Mouse (Mus musculus): ENCODE measurements around the gene Slc12a7. TPM values are rescaled to one million over a fixed set of nuclear protein-coding genes. Genes with fewer than 3 reads are reported as not detected.
A peak's percentile ranks its signal among the peaks of the same experiment; 100 is the strongest.
"Not testable (repeated sequence)": the region's sequence is repeated elsewhere in the genome, so short reads cannot be mapped to it uniquely, and the experiment has no call there.

Gene Slc12a7
- polyA plus RNA-seq, 1 experiment from 2014 or later = 7.5 TPM

DNA sequence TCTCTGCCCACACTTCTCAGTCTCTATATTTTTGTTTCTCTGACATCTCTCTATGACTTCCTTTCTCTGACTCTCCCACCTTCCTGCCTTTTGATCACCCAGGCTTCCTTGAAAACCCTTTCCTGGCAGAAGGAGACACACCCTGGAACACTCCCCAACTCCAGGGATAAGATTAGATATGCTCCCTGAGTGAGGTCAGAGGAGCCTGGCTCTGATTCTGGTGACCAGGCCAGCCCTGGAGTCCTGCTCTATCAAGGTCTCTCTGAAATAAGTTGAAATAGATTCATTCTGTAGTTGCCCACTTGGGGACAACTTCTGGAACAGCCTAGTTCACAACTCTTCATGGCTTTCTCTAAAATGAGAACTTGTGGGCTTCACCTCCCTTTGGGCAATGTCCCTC is 4.3 kb upstream of the Slc12a7 start:
- Histone ChIP-seq H3K9ac (ENCODE audit: low read depth, low read length) (no peak overlapping the region), H3K36me3 (ENCODE audit: control insufficient read depth, insufficient read depth, low read length) (no peaks in the 10 kb centered on the region), H3K9me3 (replicated peaks; ENCODE audit: control insufficient read depth, low read length, poor library complexity, severe bottlenecking) (no peaks in the 10 kb centered on the region), H3K27ac (ENCODE audit: low read length) (no peak overlapping the region), H3K4me3 (ENCODE audit: low read depth, low read length) (no peak overlapping the region), H3K27me3 (ENCODE audit: control insufficient read depth, insufficient read depth, low read depth, low read length) (peaks cover 5% of the 10 kb centered on the region; the same call in 1 of the 2 replicates), H3K4me1 (ENCODE audit: control insufficient read depth, insufficient read depth, low read length) (peaks cover 3% of the 10 kb centered on the region; the same call in 1 of the 2 replicates), H3K4me2 (ENCODE audit: low read length) (no peak overlapping the region)
- ATAC-seq = no peak

GRCm38 (mm10) chr13:73730913-73731312 is 2.0 kb upstream of the Slc12a7 start:
- no peak overlapping the region for H3K4me3 ChIP-seq (ENCODE audit: low read depth, low read length)
- no peaks in the 10 kb centered on the region for H3K36me3 ChIP-seq (ENCODE audit: control insufficient read depth, insufficient read depth, low read length)
- no peaks in the 10 kb centered on the region for H3K9me3 ChIP-seq (replicated peaks; ENCODE audit: control insufficient read depth, low read length, poor library complexity, severe bottlenecking)
- no peak overlapping the region for H3K4me2 ChIP-seq (ENCODE audit: low read length)
- H3K27me3 ChIP-seq (ENCODE audit: control insufficient read depth, insufficient read depth, low read depth, low read length) = peaks cover 5% of the 10 kb centered on the region; the same call in 1 of the 2 replicates
- no peak for ATAC-seq
- WGBS = 86% methylated on average over 1 of the region's 1 CpGs
- H3K9ac ChIP-seq (ENCODE audit: low read depth, low read length) = no peak overlapping the region
- peaks cover 3% of the 10 kb centered on the region; the same call in 1 of the 2 replicates for H3K4me1 ChIP-seq (ENCODE audit: control insufficient read depth, insufficient read depth, low read length)
- H3K27ac ChIP-seq (ENCODE audit: low read length) = no peak overlapping the region

- no peak overlapping the region for H3K27ac ChIP-seq (ENCODE audit: low read length)
- peaks cover 5% of the 10 kb centered on the region; the same call in 1 of the 2 replicates for H3K27me3 ChIP-seq (ENCODE audit: control insufficient read depth, insufficient read depth, low read depth, low read length)
- ATAC-seq = peak; percentile 47; the same call in 1 of the 2 replicates
- H3K36me3 ChIP-seq (ENCODE audit: control insufficient read depth, insufficient read depth, low read length) = no peaks in the 10 kb centered on the region
- peak overlapping the region; percentile 70 for H3K4me2 ChIP-seq (ENCODE audit: low read length)
- WGBS = 76% methylated on average over 7 of the region's 7 CpGs
- H3K4me3 ChIP-seq (ENCODE audit: low read depth, low read length) = no peak overlapping the region; the same call in 1 of the 2 replicates
- H3K9ac ChIP-seq (ENCODE audit: low read depth, low read length) = peak overlapping the region; percentile 42; the same call in 1 of the 2 replicates
- H3K4me1 ChIP-seq (ENCODE audit: control insufficient read depth, insufficient read depth, low read length) = peaks cover 3% of the 10 kb centered on the region; the same call in 1 of the 2 replicates
- no peaks in the 10 kb centered on the region for H3K9me3 ChIP-seq (replicated peaks; ENCODE audit: control insufficient read depth, low read length, poor library complexity, severe bottlenecking)
Observed at GRCm38 (mm10) chr13:73732235-73732634, 659 bp upstream of the Slc12a7 start.

DNA sequence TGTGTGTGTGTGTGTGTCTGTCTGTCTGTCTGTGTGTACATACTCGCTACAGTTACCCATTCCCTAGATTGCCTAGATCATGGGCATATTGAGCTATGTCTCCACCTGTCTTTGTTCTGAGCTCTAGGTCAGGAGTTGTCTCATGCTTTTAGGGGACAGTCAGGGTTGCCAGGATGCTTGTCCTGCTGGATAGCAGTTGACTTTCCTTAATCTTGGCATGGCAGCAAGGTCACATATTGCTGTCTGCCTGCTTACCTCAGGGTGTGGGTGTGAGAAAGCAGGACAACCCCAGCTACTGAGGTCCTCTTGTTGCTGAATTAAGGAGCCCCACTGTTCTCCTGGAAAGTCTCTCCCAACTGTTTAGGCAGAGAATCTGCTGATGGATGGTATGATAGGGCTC is 1.5 kb downstream of the Slc12a7 start:
- Histone ChIP-seq H3K4me1 (ENCODE audit: control insufficient read depth, insufficient read depth, low read length) (peaks cover 3% of the 10 kb centered on the region; the same call in 1 of the 2 replicates), H3K9ac (ENCODE audit: low read depth, low read length) (no peak overlapping the region), H3K4me2 (ENCODE audit: low read length) (no peak overlapping the region), H3K27me3 (ENCODE audit: control insufficient read depth, insufficient read depth, low read depth, low read length) (peaks cover 5% of the 10 kb centered on the region; the same call in 1 of the 2 replicates), H3K27ac (ENCODE audit: low read length) (no peak overlapping the region), H3K9me3 (replicated peaks; ENCODE audit: control insufficient read depth, low read length, poor library complexity, severe bottlenecking) (no peaks in the 10 kb centered on the region), H3K36me3 (ENCODE audit: control insufficient read depth, insufficient read depth, low read length) (no peaks in the 10 kb centered on the region), H3K4me3 (ENCODE audit: low read depth, low read length) (no peak overlapping the region)
- no peak for ATAC-seq
- WGBS = 92% methylated on average over 1 of the region's 1 CpGs

GRCm38 (mm10) chr13:73735270-73735669 is 2.4 kb downstream of the Slc12a7 start:
- no peak overlapping the region for H3K9ac ChIP-seq (ENCODE audit: low read depth, low read length)
- H3K9me3 ChIP-seq (replicated peaks; ENCODE audit: control insufficient read depth, low read length, poor library complexity, severe bottlenecking) = no peaks in the 10 kb centered on the region
- no peak overlapping the region for H3K4me3 ChIP-seq (ENCODE audit: low read depth, low read length)
- ATAC-seq = no peak
- WGBS = 86% methylated on average over 8 of the region's 8 CpGs
- H3K27me3 ChIP-seq (ENCODE audit: control insufficient read depth, insufficient read depth, low read depth, low read length) = peaks cover 5% of the 10 kb centered on the region; the same call in 1 of the 2 replicates
- H3K27ac ChIP-seq (ENCODE audit: low read length) = no peak overlapping the region
- H3K4me2 ChIP-seq (ENCODE audit: low read length) = no peak overlapping the region
- no peaks in the 10 kb centered on the region for H3K36me3 ChIP-seq (ENCODE audit: control insufficient read depth, insufficient read depth, low read length)
- H3K4me1 ChIP-seq (ENCODE audit: control insufficient read depth, insufficient read depth, low read length) = peaks cover 3% of the 10 kb centered on the region; the same call in 1 of the 2 replicates

GRCm38 (mm10) chr13:73735928-73736327 is 3.0 kb downstream of the Slc12a7 start:
- H3K4me3 ChIP-seq (ENCODE audit: low read depth, low read length) = no peak overlapping the region
- H3K4me2 ChIP-seq (ENCODE audit: low read length) = no peak overlapping the region
- H3K27ac ChIP-seq (ENCODE audit: low read length) = no peak overlapping the region
- WGBS = 76% methylated on average over 2 of the region's 2 CpGs
- no peak for ATAC-seq
- no peaks in the 10 kb centered on the region for H3K36me3 ChIP-seq (ENCODE audit: control insufficient read depth, insufficient read depth, low read length)
- peaks cover 3% of the 10 kb centered on the region; the same call in 1 of the 2 replicates for H3K4me1 ChIP-seq (ENCODE audit: control insufficient read depth, insufficient read depth, low read length)
- no peaks in the 10 kb centered on the region for H3K9me3 ChIP-seq (replicated peaks; ENCODE audit: control insufficient read depth, low read length, poor library complexity, severe bottlenecking)
- H3K9ac ChIP-seq (ENCODE audit: low read depth, low read length) = no peak overlapping the region
- H3K27me3 ChIP-seq (ENCODE audit: control insufficient read depth, insufficient read depth, low read depth, low read length) = peaks cover 5% of the 10 kb centered on the region; the same call in 1 of the 2 replicates

GRCm38 (mm10) chr13:73736943-73737342 is 4.0 kb downstream of the Slc12a7 start:
- Histone ChIP-seq H3K36me3 (ENCODE audit: control insufficient read depth, insufficient read depth, low read length) (no peaks in the 10 kb centered on the region), H3K4me3 (ENCODE audit: low read depth, low read length) (no peak overlapping the region), H3K27ac (ENCODE audit: low read length) (no peak overlapping the region), H3K9ac (ENCODE audit: low read depth, low read length) (no peak overlapping the region), H3K9me3 (replicated peaks; ENCODE audit: control insufficient read depth, low read length, poor library complexity, severe bottlenecking) (no peaks in the 10 kb centered on the region), H3K27me3 (ENCODE audit: control insufficient read depth, insufficient read depth, low read depth, low read length) (peaks cover 4% of the 10 kb centered on the region; the same call in 1 of the 2 replicates), H3K4me2 (ENCODE audit: low read length) (no peak overlapping the region), H3K4me1 (ENCODE audit: control insufficient read depth, insufficient read depth, low read length) (peaks cover 3% of the 10 kb centered on the region; the same call in 1 of the 2 replicates)
- 92% methylated on average over 3 of the region's 3 CpGs for WGBS
- ATAC-seq = no peak

DNA sequence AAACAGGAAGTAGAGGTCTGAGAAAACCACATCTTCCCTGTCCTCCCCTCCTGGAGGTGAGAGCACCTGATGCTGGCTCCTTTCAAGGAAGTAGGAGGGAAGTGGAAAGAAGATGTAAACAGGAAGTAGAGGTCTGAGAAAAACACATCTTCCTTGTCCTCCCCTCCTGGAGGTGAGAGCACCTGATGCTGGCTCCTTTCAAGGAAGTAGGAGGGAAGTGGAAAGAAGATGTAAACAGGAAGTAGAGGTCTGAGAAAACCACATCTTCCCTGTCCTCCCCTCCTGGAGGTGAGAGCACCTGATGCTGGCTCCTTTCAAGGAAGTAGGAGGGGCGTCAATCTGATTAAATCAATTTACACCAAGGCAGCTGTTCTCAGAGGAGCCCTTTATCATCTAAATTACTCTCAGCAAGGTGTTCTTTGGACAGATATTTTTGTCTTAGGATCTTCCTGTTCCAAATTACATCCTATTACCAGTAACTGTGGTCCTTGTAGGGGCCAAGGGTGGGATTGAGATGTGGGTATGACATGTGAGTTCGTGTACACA is 7.6 kb downstream of the Slc12a7 start:
- H3K27me3 ChIP-seq (ENCODE audit: control insufficient read depth, insufficient read depth, low read depth, low read length); H3K9ac ChIP-seq (ENCODE audit: low read depth, low read length); H3K27ac ChIP-seq (ENCODE audit: low read length); H3K9me3 ChIP-seq (replicated peaks; ENCODE audit: control insufficient read depth, low read length, poor library complexity, severe bottlenecking); H3K4me3 ChIP-seq (ENCODE audit: low read depth, low read length); ATAC-seq; H3K4me1 ChIP-seq (ENCODE audit: control insufficient read depth, insufficient read depth, low read length); H3K36me3 ChIP-seq (ENCODE audit: control insufficient read depth, insufficient read depth, low read length); H3K4me2 ChIP-seq (ENCODE audit: low read length): not testable (repeated sequence)
- 53% methylated on average over 2 of the region's 2 CpGs for WGBS

DNA sequence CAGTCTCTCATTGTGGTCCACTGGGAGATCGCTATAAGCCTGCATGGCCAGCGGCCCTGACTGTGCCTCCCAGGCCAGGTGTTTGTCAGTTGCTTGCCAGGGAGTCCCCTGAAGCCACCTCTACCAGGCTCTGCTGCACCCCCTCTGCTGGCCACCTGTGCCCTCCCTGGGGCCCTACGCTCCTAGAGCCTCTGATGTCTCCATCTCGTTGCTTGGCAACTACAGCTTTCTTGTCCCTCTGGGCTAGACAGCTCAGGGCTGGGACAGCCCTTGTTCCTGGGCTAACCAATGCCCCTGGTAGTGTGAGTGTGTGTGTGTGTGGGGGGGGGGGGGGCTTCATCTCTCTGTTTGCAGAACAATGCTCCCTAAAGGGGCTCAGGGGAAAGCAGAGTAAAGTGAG is 10.1 kb downstream of the Slc12a7 start:
- Histone ChIP-seq H3K36me3 (ENCODE audit: control insufficient read depth, insufficient read depth, low read length) (no peaks in the 10 kb centered on the region), H3K4me1 (ENCODE audit: control insufficient read depth, insufficient read depth, low read length) (peaks cover 6% of the 10 kb centered on the region; the same call in 1 of the 2 replicates), H3K27ac (ENCODE audit: low read length) (no peak overlapping the region), H3K9ac (ENCODE audit: low read depth, low read length) (no peak overlapping the region), H3K4me3 (ENCODE audit: low read depth, low read length) (no peak overlapping the region), H3K9me3 (replicated peaks; ENCODE audit: control insufficient read depth, low read length, poor library complexity, severe bottlenecking) (no peaks in the 10 kb centered on the region), H3K27me3 (ENCODE audit: control insufficient read depth, insufficient read depth, low read depth, low read length) (no peaks in the 10 kb centered on the region), H3K4me2 (ENCODE audit: low read length) (no peak overlapping the region)
- 37% methylated on average over 4 of the region's 4 CpGs for WGBS
- peak; percentile 76 for ATAC-seq
